Mouse (Mus musculus): ENCODE data around the gene Ctsz. TPM values are rescaled to one million over a fixed set of nuclear protein-coding genes. Genes with fewer than 3 reads are reported as not detected.

Ctsz gene
- polyA plus RNA-seq, 1 experiment from 2014 or later = 102 TPM

DNA sequence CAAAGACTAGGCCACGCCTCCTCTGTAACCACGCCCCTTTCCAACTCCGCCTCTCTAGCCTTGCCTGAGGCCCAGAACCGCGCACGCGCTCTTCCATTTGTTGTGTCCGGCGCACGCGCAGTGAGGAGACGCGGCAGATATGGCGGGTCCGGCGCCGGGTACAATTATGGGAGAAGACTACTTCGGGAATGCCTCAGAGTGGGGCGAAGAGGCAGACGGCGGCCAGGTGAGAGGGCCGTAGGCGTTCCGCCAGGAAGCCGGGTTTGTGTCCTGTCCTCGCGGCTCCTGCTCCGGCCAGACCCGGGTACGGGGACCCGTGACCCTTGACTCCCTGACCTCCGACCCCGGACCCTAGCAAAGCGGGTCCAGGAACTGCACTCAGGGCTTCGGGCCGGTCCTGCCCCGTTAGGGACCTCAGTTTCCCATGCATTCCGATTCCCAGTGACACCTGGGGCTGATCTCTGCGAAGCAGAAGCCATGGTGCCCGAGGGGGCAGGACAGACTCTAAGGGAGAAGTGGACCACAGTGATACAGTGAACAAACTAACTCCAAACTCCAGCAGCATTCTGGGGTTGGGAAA is 23.0 kb downstream of the Ctsz start, which contains the start of gene Nelfcd:
Nelfcd (plus strand) TSS at position 74 of the 580 bp plus-strand sequence.
- Histone ChIP-seq H3K9ac (ENCODE audit: low read length) (peak within 1 kb of the TSS; percentile 82), H3K4me1 (ENCODE audit: control insufficient read depth, insufficient read depth, low read length) (peaks cover 7% of the 10 kb centered on the region), H3K27me3 (ENCODE audit: control insufficient read depth, insufficient read depth, low read length) (no peaks in the 10 kb centered on the region), H3K27ac (ENCODE audit: low read depth, low read length) (no peak within 1 kb of the TSS), H3K4me2 (peak within 1 kb of the TSS; percentile 85), H3K9me3 (ENCODE audit: control insufficient read depth, low read length) (no peaks in the 10 kb centered on the region), H3K4me3 (ENCODE audit: low read depth, low read length) (peak within 1 kb of the TSS; percentile 84), H3K36me3 (ENCODE audit: control insufficient read depth, insufficient read depth, low read length) (peaks cover 4% of the 10 kb centered on the region; the same call in 1 of the 2 replicates)
- under 1% methylated on average over 40 of the region's 40 CpGs for WGBS
- ATAC-seq (ENCODE audit: low FRiP score) (peak; percentile 95), DNase-seq (ENCODE audit: low spot score, missing footprints) (peak; percentile 100)

DNA sequence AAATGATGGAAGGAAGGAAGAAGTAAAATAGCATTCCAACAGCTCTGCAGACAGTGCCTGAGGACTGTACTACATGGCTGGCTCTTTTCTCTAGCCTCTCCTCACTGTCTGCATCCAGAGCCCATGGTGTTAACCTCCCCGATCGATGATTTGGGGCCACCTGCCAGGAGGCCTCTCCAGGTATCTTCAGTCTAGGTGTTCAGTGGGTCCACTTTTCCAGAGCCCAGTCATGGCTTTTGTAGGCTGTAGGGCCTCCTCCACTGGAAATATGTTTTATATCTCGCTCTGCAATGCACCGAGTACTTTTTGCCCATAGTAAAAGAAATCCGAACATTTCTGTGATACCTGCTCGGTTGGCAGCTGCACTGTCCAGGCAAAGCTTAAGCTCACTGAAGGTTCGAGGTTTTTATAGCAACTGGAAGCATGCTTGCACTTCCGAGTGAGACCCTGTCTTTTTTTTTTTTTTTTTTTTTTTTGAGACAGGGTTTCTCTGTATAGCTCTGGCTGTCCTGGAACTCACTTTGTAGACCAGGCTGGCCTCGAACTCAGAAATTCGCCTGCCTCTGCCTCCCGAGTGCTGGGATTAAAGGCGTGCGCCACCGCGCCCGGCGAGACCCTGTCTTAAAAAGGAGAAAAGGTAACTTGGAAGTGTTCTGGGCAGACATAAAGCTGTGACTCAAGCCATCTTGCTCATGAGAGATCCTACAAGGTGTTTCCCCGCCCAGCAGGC is 23.7 kb downstream of the Ctsz start:
- H3K27me3 ChIP-seq (ENCODE audit: control insufficient read depth, insufficient read depth, low read length) = no peaks in the 10 kb centered on the region
- no peak for DNase-seq (ENCODE audit: low spot score, missing footprints)
- no peak overlapping the region for H3K9ac ChIP-seq (ENCODE audit: low read length)
- peak; percentile 2; the same call in 1 of the 2 replicates for ATAC-seq (ENCODE audit: low FRiP score)
- H3K4me2 ChIP-seq = no peak overlapping the region; the same call in 1 of the 2 replicates
- H3K36me3 ChIP-seq (ENCODE audit: control insufficient read depth, insufficient read depth, low read length) = peaks cover 3% of the 10 kb centered on the region; the same call in 1 of the 2 replicates
- no peak overlapping the region for H3K27ac ChIP-seq (ENCODE audit: low read depth, low read length)
- peak overlapping the region; percentile 84 for H3K4me3 ChIP-seq (ENCODE audit: low read depth, low read length)
- H3K9me3 ChIP-seq (ENCODE audit: control insufficient read depth, low read length) = no peaks in the 10 kb centered on the region
- peaks cover 7% of the 10 kb centered on the region for H3K4me1 ChIP-seq (ENCODE audit: control insufficient read depth, insufficient read depth, low read length)
- 44% methylated on average over 16 of the region's 18 CpGs for WGBS

DNA sequence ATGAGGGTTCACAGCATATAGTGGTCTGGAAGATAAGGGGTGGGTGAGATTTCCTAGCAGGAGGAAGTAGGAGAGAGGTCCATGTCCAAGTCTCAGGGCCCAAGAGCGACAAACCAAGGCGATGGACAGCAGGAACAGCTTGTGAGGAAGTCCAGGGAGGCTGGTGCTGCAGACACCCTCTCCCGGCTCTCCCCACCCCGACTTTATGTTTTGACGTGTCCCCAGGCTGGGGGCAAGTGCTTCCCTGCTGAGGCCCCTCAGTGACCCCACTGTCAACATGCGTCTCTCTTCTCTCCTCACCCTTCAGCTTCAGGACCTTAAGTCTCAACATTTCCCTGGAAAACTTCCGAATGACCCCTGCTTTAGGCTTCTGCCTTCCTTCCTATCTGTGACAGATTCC is 25.7 kb downstream of the Ctsz start:
- Histone ChIP-seq H3K4me3 (ENCODE audit: low read depth, low read length) (no peak overlapping the region), H3K27me3 (ENCODE audit: control insufficient read depth, insufficient read depth, low read length) (no peaks in the 10 kb centered on the region), H3K4me2 (no peak overlapping the region), H3K9ac (ENCODE audit: low read length) (no peak overlapping the region), H3K27ac (ENCODE audit: low read depth, low read length) (no peak overlapping the region), H3K36me3 (ENCODE audit: control insufficient read depth, insufficient read depth, low read length) (no peaks in the 10 kb centered on the region), H3K9me3 (ENCODE audit: control insufficient read depth, low read length) (no peaks in the 10 kb centered on the region), H3K4me1 (ENCODE audit: control insufficient read depth, insufficient read depth, low read length) (peaks cover 7% of the 10 kb centered on the region)
- no peak for DNase-seq (ENCODE audit: low spot score, missing footprints)
- no peak for ATAC-seq (ENCODE audit: low FRiP score)
- WGBS = 83% methylated on average over 7 of the region's 7 CpGs

DNA sequence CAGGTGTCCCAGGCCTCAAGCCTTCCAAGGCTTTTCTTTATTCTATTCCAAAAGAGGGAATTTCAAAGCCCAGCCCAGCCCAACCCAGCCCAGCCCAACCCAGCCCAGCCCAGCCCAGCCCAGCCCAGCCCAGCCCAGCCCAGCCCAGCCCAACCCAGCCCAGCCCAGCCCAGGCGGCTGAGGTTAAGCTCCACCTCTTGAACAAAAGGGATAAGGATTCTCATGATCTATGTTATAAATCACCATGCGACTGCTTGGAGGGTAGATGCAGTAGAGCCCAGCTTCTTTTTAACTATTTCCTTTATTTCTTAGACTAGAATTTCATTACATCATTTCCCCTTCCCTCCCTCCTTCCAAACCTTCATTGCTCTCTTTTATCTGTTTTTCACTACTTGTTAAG is 28.6 kb downstream of the Ctsz start:
- WGBS = 70% methylated on average over 2 of the region's 2 CpGs
- DNase-seq (ENCODE audit: low spot score, missing footprints) = peak; percentile 57

DNA sequence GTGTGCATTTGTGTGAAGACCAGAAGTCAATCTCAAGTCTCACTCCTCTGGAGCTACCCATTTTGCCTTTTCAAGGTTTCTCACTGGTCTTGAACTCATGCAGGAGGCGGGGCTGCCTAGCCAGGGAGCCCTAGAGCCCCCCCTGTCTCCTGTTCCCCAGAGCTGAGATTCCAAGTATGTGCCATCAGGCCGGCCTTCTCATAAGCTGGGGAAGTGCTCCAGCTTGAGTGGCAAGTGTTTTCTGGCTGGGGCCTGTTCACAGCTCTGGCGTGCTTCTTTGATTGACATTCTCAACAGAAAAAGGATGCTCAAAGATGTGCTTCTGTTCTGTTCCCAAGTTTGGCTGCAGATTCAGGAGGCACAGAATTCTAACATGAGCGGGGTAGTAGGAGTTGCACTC is 38.4 kb downstream of the Ctsz start:
- H3K4me3 ChIP-seq (ENCODE audit: low read depth, low read length) = no peak overlapping the region
- no peaks in the 10 kb centered on the region for H3K4me1 ChIP-seq (ENCODE audit: control insufficient read depth, insufficient read depth, low read length)
- no peaks in the 10 kb centered on the region for H3K9me3 ChIP-seq (ENCODE audit: control insufficient read depth, low read length)
- H3K27me3 ChIP-seq (ENCODE audit: control insufficient read depth, insufficient read depth, low read length) = no peaks in the 10 kb centered on the region
- DNase-seq (ENCODE audit: low spot score, missing footprints) (no peak), ATAC-seq (ENCODE audit: low FRiP score) (no peak)
- 78% methylated on average over 4 of the region's 4 CpGs for WGBS
- H3K9ac ChIP-seq (ENCODE audit: low read length) = no peak overlapping the region
- H3K27ac ChIP-seq (ENCODE audit: low read depth, low read length) = no peak overlapping the region
- no peak overlapping the region for H3K4me2 ChIP-seq
- H3K36me3 ChIP-seq (ENCODE audit: control insufficient read depth, insufficient read depth, low read length) = no peaks in the 10 kb centered on the region

More for the DNA sequence above, 28.6 kb downstream of the Ctsz start:
- H3K9me3 ChIP-seq (ENCODE audit: control insufficient read depth, low read length) = no peaks in the 10 kb centered on the region
- no peaks in the 10 kb centered on the region for H3K36me3 ChIP-seq (ENCODE audit: control insufficient read depth, insufficient read depth, low read length)
- no peak for ATAC-seq (ENCODE audit: low FRiP score)
- no peak overlapping the region for H3K4me2 ChIP-seq
- no peaks in the 10 kb centered on the region for H3K27me3 ChIP-seq (ENCODE audit: control insufficient read depth, insufficient read depth, low read length)
- H3K4me3 ChIP-seq (ENCODE audit: low read depth, low read length) = no peak overlapping the region
- H3K27ac ChIP-seq (ENCODE audit: low read depth, low read length) = no peak overlapping the region
- no peaks in the 10 kb centered on the region for H3K4me1 ChIP-seq (ENCODE audit: control insufficient read depth, insufficient read depth, low read length)
- no peak overlapping the region for H3K9ac ChIP-seq (ENCODE audit: low read length)

DNA sequence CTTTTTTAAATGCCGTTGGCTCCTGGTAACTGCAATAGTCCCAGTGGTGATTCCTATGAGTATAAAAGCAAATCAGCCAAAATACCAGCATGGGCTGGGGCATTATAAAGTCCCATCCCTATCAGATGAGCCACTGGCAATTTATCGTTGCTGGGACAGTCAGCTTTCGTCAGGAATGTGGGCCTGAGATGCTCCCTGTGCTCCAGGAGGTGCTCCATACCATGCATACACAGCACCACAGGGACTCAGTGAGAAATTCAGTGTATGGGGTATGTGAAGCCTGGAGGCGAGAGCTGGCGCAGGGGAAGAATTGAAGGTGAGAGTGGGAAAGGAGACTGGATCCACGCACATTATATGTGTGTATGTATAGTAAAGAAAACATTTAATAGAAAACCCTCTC is 41.0 kb downstream of the Ctsz start:
- DNase-seq (ENCODE audit: low spot score, missing footprints) (no peak), ATAC-seq (ENCODE audit: low FRiP score) (no peak)
- no peak overlapping the region for H3K27ac ChIP-seq (ENCODE audit: low read depth, low read length)
- no peaks in the 10 kb centered on the region for H3K9me3 ChIP-seq (ENCODE audit: control insufficient read depth, low read length)
- H3K9ac ChIP-seq (ENCODE audit: low read length) = no peak overlapping the region
- H3K27me3 ChIP-seq (ENCODE audit: control insufficient read depth, insufficient read depth, low read length) = no peaks in the 10 kb centered on the region
- no peak overlapping the region for H3K4me3 ChIP-seq (ENCODE audit: low read depth, low read length)
- 92% methylated on average over 6 of the region's 6 CpGs for WGBS
- no peak overlapping the region for H3K4me2 ChIP-seq
- no peaks in the 10 kb centered on the region for H3K4me1 ChIP-seq (ENCODE audit: control insufficient read depth, insufficient read depth, low read length)
- H3K36me3 ChIP-seq (ENCODE audit: control insufficient read depth, insufficient read depth, low read length) = no peaks in the 10 kb centered on the region

DNA sequence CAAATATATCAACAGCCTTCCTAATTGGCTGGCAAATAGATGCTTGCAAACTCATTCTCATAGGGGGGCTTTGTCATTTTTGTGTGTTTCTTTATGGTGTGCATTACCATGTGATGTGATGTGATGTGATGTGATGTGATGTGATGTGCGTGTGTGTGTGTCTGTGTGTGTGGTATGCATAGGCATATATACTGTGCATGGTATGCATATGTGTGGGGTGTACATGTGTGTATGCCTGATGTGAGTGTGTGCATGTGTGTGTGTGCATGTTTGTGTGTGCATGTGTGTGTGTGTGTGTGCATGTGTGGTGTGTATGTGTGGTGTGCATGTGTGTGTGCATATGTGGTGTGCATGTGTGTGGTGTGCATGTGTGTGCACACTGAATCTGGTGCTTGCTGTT is 41.8 kb downstream of the Ctsz start:
- no peak overlapping the region for H3K27ac ChIP-seq (ENCODE audit: low read depth, low read length)
- DNase-seq (ENCODE audit: low spot score, missing footprints) (no peak), ATAC-seq (ENCODE audit: low FRiP score) (no peak)
- no peak overlapping the region for H3K9ac ChIP-seq (ENCODE audit: low read length)
- no peak overlapping the region for H3K4me2 ChIP-seq
- no peaks in the 10 kb centered on the region for H3K36me3 ChIP-seq (ENCODE audit: control insufficient read depth, insufficient read depth, low read length)
- H3K4me1 ChIP-seq (ENCODE audit: control insufficient read depth, insufficient read depth, low read length) = no peaks in the 10 kb centered on the region
- no peak overlapping the region for H3K4me3 ChIP-seq (ENCODE audit: low read depth, low read length)
- H3K9me3 ChIP-seq (ENCODE audit: control insufficient read depth, low read length) = no peaks in the 10 kb centered on the region
- no peaks in the 10 kb centered on the region for H3K27me3 ChIP-seq (ENCODE audit: control insufficient read depth, insufficient read depth, low read length)
- WGBS = 92% methylated on average over 1 of the region's 1 CpGs

DNA sequence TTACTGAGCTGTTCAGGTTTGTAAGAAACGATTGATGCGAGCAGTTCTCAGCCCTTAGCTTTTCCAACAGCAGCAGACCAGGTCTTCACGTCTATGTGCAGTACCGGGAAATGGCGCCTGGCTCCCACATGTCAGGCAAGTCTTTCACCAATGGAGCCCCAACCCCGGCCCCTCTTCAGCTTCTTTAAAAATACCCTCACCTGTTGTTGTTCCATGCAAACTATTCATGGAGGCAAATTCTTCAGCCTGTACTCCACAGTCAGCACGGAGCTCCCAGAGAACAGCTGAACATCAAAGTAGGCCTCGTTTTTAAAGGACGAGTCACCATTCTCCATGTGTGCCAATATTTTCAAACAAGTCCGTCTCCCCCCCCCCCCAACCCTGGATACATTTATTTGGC is 42.2 kb downstream of the Ctsz start:
- no peak for DNase-seq (ENCODE audit: low spot score, missing footprints)
- H3K9me3 ChIP-seq (ENCODE audit: control insufficient read depth, low read length) = no peaks in the 10 kb centered on the region
- ATAC-seq (ENCODE audit: low FRiP score) = no peak
- WGBS = 87% methylated on average over 10 of the region's 10 CpGs
- no peaks in the 10 kb centered on the region for H3K36me3 ChIP-seq (ENCODE audit: control insufficient read depth, insufficient read depth, low read length)
- H3K27ac ChIP-seq (ENCODE audit: low read depth, low read length) = no peak overlapping the region
- no peaks in the 10 kb centered on the region for H3K27me3 ChIP-seq (ENCODE audit: control insufficient read depth, insufficient read depth, low read length)
- H3K9ac ChIP-seq (ENCODE audit: low read length) = no peak overlapping the region
- no peaks in the 10 kb centered on the region for H3K4me1 ChIP-seq (ENCODE audit: control insufficient read depth, insufficient read depth, low read length)
- H3K4me2 ChIP-seq = no peak overlapping the region
- no peak overlapping the region for H3K4me3 ChIP-seq (ENCODE audit: low read depth, low read length)

DNA sequence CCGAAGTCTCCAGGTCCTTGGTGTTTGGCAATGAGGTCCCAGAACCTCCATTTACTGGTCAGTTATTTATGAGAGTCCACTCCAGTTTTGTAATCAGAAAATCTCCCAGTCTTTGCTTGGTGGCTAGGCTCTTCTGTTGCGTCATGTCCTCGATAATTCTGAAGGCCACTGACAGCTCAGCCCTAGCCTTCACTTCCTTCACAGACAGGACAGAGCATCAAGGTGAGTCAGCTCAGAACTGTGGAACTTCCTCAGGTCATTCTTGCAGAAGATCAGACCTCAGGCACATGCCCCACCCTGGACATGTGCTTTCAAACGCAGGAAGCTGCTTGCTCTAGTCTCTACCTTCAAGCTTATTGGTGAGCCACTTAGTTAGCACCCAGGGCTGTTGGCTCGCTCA is 45.5 kb downstream of the Ctsz start:
- no peaks in the 10 kb centered on the region for H3K4me1 ChIP-seq (ENCODE audit: control insufficient read depth, insufficient read depth, low read length)
- no peaks in the 10 kb centered on the region for H3K9me3 ChIP-seq (ENCODE audit: control insufficient read depth, low read length)
- no peak overlapping the region for H3K4me2 ChIP-seq
- H3K9ac ChIP-seq (ENCODE audit: low read length) = no peak overlapping the region
- H3K27me3 ChIP-seq (ENCODE audit: control insufficient read depth, insufficient read depth, low read length) = no peaks in the 10 kb centered on the region
- DNase-seq (ENCODE audit: low spot score, missing footprints) (no peak), ATAC-seq (ENCODE audit: low FRiP score) (no peak)
- WGBS = 82% methylated on average over 5 of the region's 5 CpGs
- H3K27ac ChIP-seq (ENCODE audit: low read depth, low read length) = no peak overlapping the region
- H3K36me3 ChIP-seq (ENCODE audit: control insufficient read depth, insufficient read depth, low read length) = no peaks in the 10 kb centered on the region
- no peak overlapping the region for H3K4me3 ChIP-seq (ENCODE audit: low read depth, low read length)
